In the genomic region with DNA sequence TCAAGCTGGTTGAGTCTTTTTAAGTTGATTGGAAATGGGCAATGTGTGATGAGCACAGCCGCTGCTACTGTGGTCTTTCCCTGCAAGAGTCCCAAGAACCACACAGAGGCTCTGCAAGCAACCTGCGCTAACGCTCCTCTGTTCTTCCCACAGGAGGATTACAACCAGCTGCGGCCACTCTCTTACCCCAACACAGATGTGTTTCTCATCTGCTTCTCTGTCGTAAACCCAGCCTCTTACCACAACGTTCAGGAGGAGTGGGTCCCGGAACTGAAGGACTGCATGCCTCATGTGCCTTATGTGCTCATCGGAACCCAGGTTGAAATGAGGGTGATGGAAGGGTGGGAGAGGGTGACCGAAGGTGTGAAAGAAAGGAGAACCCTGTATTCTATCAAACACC, we compare ENCODE assay signal across 18 mouse cellular contexts. TPM values are rescaled to one million over a fixed set of nuclear protein-coding genes. Genes with fewer than 3 reads are reported as not detected.
"Had no signal": no experiment of that assay in that cellular context is flagged by ENCODE, and none has a peak within 500 bp of the region (broad histone marks: within the 10 kb centered on the region; RNA-seq: fewer than 3 reads in every experiment).

No protein-coding gene starts in this region.

- H3K4me3 ChIP-seq: layer of hippocampus, adult 2 months; liver, embryonic 15.5 days; midbrain, embryonic 12.5 days; stomach, embryonic 15.5 days had no signal

- H3K27me3 ChIP-seq: liver, embryonic 15.5 days; midbrain, embryonic 12.5 days; stomach, embryonic 15.5 days had no signal

- H3K4me2 ChIP-seq: liver, embryonic 11.5 days; liver, embryonic 15.5 days; midbrain, embryonic 12.5 days; stomach, embryonic 15.5 days had no signal

- H3K4me1 ChIP-seq: liver, embryonic 15.5 days; midbrain, embryonic 12.5 days; stomach, embryonic 15.5 days had no signal

- DNase-seq: kidney, adult 8-10 months; kidney, postnatal 4 days; lung, adult 2 months; lung, postnatal 4 days; right cerebral cortex, postnatal 14 days had no signal

- H3K27ac ChIP-seq: layer of hippocampus, adult 2 months; liver, embryonic 15.5 days; midbrain, embryonic 12.5 days; stomach, embryonic 15.5 days had no signal

- H3K9me3 ChIP-seq: liver, embryonic 15.5 days; midbrain, embryonic 12.5 days; stomach, embryonic 15.5 days had no signal

- H3K36me3 ChIP-seq: liver, embryonic 15.5 days; midbrain, embryonic 12.5 days; stomach, embryonic 15.5 days had no signal

- H3K9ac ChIP-seq: liver, embryonic 15.5 days; midbrain, embryonic 12.5 days; stomach, embryonic 15.5 days had no signal

- ATAC-seq: intestine, postnatal 0 days; lung, postnatal 0 days; midbrain, embryonic 16.5 days had no signal

RNA-seq across cellular contexts. Expression of a gene that starts 25.1 kb away (rescaled TPM):
- polyA plus RNA-seq: intestine, postnatal 0 days; kidney, embryonic 16.5 days; limb, embryonic 14.5 days; liver, embryonic 11.5 days; liver, embryonic 15.5 days; lung, adult 2 months; lung, postnatal 0 days; midbrain, embryonic 16.5 days; neural tube, embryonic 14.5 days; spleen, adult 2 months; stomach, embryonic 15.5 days; testis, adult 2 months had no signal
